37 mouse cellular contexts compared by ENCODE assay signal in genomic region chr1:78546258-78546657, GRCm38 (mm10). TPM values are rescaled to one million over a fixed set of nuclear protein-coding genes. Genes with fewer than 3 reads are reported as not detected.
"Had no signal": no experiment of that assay in that cellular context is flagged by ENCODE, and none has a peak within 500 bp of the region (broad histone marks: within the 10 kb centered on the region; RNA-seq: fewer than 3 reads in every experiment).

No protein-coding gene starts in this region.

- H3K36me3 ChIP-seq: heart, embryonic 10.5 days; heart, embryonic 12.5 days; heart, embryonic 13.5 days; heart, embryonic 15.5 days; hindbrain, embryonic 10.5 days; hindbrain, embryonic 12.5 days; hindbrain, embryonic 13.5 days; hindbrain, embryonic 15.5 days; kidney, embryonic 15.5 days had no signal

- H3K4me3 ChIP-seq: heart, embryonic 10.5 days; heart, embryonic 12.5 days; heart, embryonic 13.5 days; heart, embryonic 15.5 days; hindbrain, embryonic 10.5 days; hindbrain, embryonic 12.5 days; hindbrain, embryonic 13.5 days; hindbrain, embryonic 15.5 days; kidney, embryonic 15.5 days; layer of hippocampus, adult 2 months; left cerebral cortex, adult 2 months had no signal

- H3K4me2 ChIP-seq: heart, embryonic 11.5 days; heart, embryonic 12.5 days; heart, embryonic 13.5 days; heart, embryonic 15.5 days; hindbrain, embryonic 12.5 days; hindbrain, embryonic 13.5 days; hindbrain, embryonic 14.5 days; hindbrain, embryonic 15.5 days; kidney, embryonic 15.5 days had no signal

- H3K9ac ChIP-seq: heart, embryonic 12.5 days; heart, embryonic 13.5 days; heart, embryonic 15.5 days; hindbrain, embryonic 12.5 days; hindbrain, embryonic 13.5 days; hindbrain, embryonic 14.5 days; hindbrain, embryonic 15.5 days; kidney, embryonic 15.5 days had no signal

- ATAC-seq: hindbrain, embryonic 16.5 days; hindbrain, postnatal 0 days; inflammation-experienced regulatory T-cells, adult 6 months had no signal

- H3K4me1 ChIP-seq: heart, embryonic 15.5 days; hindbrain, embryonic 15.5 days; kidney, embryonic 15.5 days had no signal

- H3K9me3 ChIP-seq: heart, embryonic 10.5 days; heart, embryonic 13.5 days; heart, embryonic 15.5 days; hindbrain, embryonic 10.5 days; hindbrain, embryonic 12.5 days; hindbrain, embryonic 13.5 days; hindbrain, embryonic 15.5 days; kidney, embryonic 15.5 days had no signal

- H3K27me3 ChIP-seq: heart, embryonic 12.5 days; heart, embryonic 13.5 days; heart, embryonic 15.5 days; hindbrain, embryonic 12.5 days; hindbrain, embryonic 13.5 days; hindbrain, embryonic 15.5 days; kidney, embryonic 15.5 days had no signal

- DNase-seq: heart, postnatal 10 days; heart, postnatal 14 days; heart, postnatal 36 days; heart, postnatal 4 days; kidney, adult 11 months; kidney, adult 18-20 months; kidney, adult 2 months; kidney, adult 8-10 months; kidney, adult 9 months; kidney, postnatal 10 days; kidney, postnatal 14 days; kidney, postnatal 25 days; kidney, postnatal 36 days; kidney, postnatal 4 days; layer of hippocampus, adult 9-11 months; layer of hippocampus, postnatal 36 days had no signal

- H3K27ac ChIP-seq: heart, embryonic 10.5 days; heart, embryonic 13.5 days; heart, embryonic 15.5 days; hindbrain, embryonic 10.5 days; hindbrain, embryonic 12.5 days; hindbrain, embryonic 13.5 days; hindbrain, embryonic 14.5 days; hindbrain, embryonic 15.5 days; hindbrain, postnatal 0 days; kidney, embryonic 15.5 days; kidney, postnatal 0 days; layer of hippocampus, adult 2 months; left cerebral cortex, adult 2 months had no signal

RNA-seq across cellular contexts. Expression of gene BC035947, which starts 34.3 kb away (rescaled TPM):
- polyA plus RNA-seq: heart, embryonic 14.5 days; heart, embryonic 15.5 days; heart, embryonic 16.5 days; heart, postnatal 0 days; inflammation-experienced regulatory T-cells, adult 6 months had no signal

RNA-seq across cellular contexts. Expression of gene Mogat1, which starts 35.5 kb away (rescaled TPM):
- polyA plus RNA-seq: heart, embryonic 10.5 days; heart, embryonic 11.5 days; heart, embryonic 12.5 days; heart, embryonic 13.5 days; heart, embryonic 14.5 days; heart, embryonic 15.5 days; hindbrain, embryonic 10.5 days; hindbrain, embryonic 12.5 days; hindbrain, embryonic 13.5 days; inflammation-experienced regulatory T-cells, adult 6 months; kidney, embryonic 14.5 days had no signal
